Mouse (Mus musculus) lung, postnatal 0 days (tissue): Measurements from ENCODE around the gene H1foo. TPM values are rescaled to one million over a fixed set of nuclear protein-coding genes. Genes with fewer than 3 reads are reported as not detected.
A peak's percentile ranks its signal among the peaks of the same experiment; 100 is the strongest.

ENCODE experiments used
- ATAC-seq: fragments of 200-750 bp; cut with Nextera tagmentation; 2 replicates; pipeline ENCODE4 v1.8.0; 2017; ENCODE audit warnings: moderate library complexity
- DNase-seq: peaks from one replicate; pipeline ENCODE4 v3.0.0-alpha.2; 2016; ENCODE audit warnings: low spot score
- H3K27ac ChIP-seq: fragments of 300-500 bp; sonication (generic); 2 replicates; pipeline ENCODE4 v1.5.1; 2014; ENCODE audit warnings: antibody characterized with exemption, mild to moderate bottlenecking, low read length, mixed read lengths
- H3K27me3 ChIP-seq: fragments of 300-500 bp; sonication (generic); replicated peaks from 2 replicates; pipeline ENCODE4 v1.6.1; 2014; ENCODE audit warnings: low read length, mixed read lengths; ENCODE audit not compliant: insufficient read depth
- H3K36me3 ChIP-seq: fragments of 300-500 bp; sonication (generic); 2 replicates; pipeline ENCODE4 v1.6.1; 2014; ENCODE audit warnings: low read length, mixed read lengths; ENCODE audit not compliant: insufficient read depth
- H3K4me1 ChIP-seq: fragments of 300-500 bp; sonication (generic); 2 replicates; pipeline ENCODE4 v1.6.1; 2014; ENCODE audit warnings: antibody characterized with exemption, low read depth, low read length, mixed read lengths; ENCODE audit not compliant: insufficient read depth
- H3K4me2 ChIP-seq: fragments of 300-500 bp; sonication (generic); replicated peaks from 2 replicates; pipeline ENCODE4 v1.6.1; 2014; ENCODE audit warnings: low read depth, mild to moderate bottlenecking, low read length, moderate library complexity, mixed read lengths
- H3K4me3 ChIP-seq: fragments of 300-500 bp; sonication (generic); 2 replicates; pipeline ENCODE4 v1.5.1; 2014; ENCODE audit warnings: low read depth, low read length
- H3K9ac ChIP-seq: fragments of 300-500 bp; sonication (generic); replicated peaks from 2 replicates; pipeline ENCODE4 v1.6.1; 2014; ENCODE audit warnings: low read depth, mild to moderate bottlenecking
- H3K9me3 ChIP-seq: fragments of 300-500 bp; sonication (generic); 2 replicates; pipeline ENCODE4 v1.6.1; 2016; ENCODE audit warnings: low read length, mixed read lengths
- CTCF ChIP-seq: IDR thresholded peaks from 2 replicates; pipeline ENCODE4 v1.5.1; 2016; ENCODE audit warnings: antibody characterized with exemption, mild to moderate bottlenecking
- EP300 ChIP-seq: IDR thresholded peaks from 2 replicates; pipeline ENCODE4 v1.6.1; 2016; ENCODE audit warnings: antibody characterized with exemption, mild to moderate bottlenecking, control low read depth
- WGBS: fragments of 180-500 bp; shearing (Covaris S2); extraction: QIAGEN DNeasy Blood & Tissue Kit; methylation state at CpG from one replicate; pipeline ENCODE4 v1.1.7; 2014; 5-methylcytosine and 5-hydroxymethylcytosine counted together
- polyA plus RNA-seq: library from polyadenylated mRNA; unstranded; fragments of >200 nt; fragmentation: Nextera tagmentation; extraction: Ambion mirVana; gene quantifications from 2 replicates; pipeline ENCODE4 v1.2.1, GENCODE M21; 2015

Gene H1foo
- polyA plus RNA-seq, 1 experiment from 2014 or later = not detected

GRCm38 (mm10) chr6:115961743-115962142 is 17.0 kb downstream of the H1foo start:
- no peaks in the 10 kb centered on the region for H3K27me3 ChIP-seq
- no peak overlapping the region for H3K27ac ChIP-seq
- H3K4me3 ChIP-seq = no peak overlapping the region
- no peak overlapping the region for H3K4me2 ChIP-seq
- ATAC-seq (no peak), DNase-seq (no peak)
- no peak overlapping the region for H3K9ac ChIP-seq
- WGBS = 82% methylated on average over 3 of the region's 3 CpGs
- peaks cover 23% of the 10 kb centered on the region for H3K4me1 ChIP-seq
- peaks cover 25% of the 10 kb centered on the region; the same call in 1 of the 2 replicates for H3K36me3 ChIP-seq
- H3K9me3 ChIP-seq = no peaks in the 10 kb centered on the region
- TF ChIP-seq EP300 = no peak
- TF ChIP-seq CTCF = no peak

GRCm38 (mm10) chr6:115962439-115963085 is 17.8 kb downstream of the H1foo start:
- Histone ChIP-seq H3K4me1 (peaks cover 18% of the 10 kb centered on the region), H3K9ac (no peak overlapping the region), H3K9me3 (no peaks in the 10 kb centered on the region), H3K4me3 (no peak overlapping the region), H3K27me3 (no peaks in the 10 kb centered on the region), H3K4me2 (no peak overlapping the region), H3K27ac (no peak overlapping the region), H3K36me3 (peaks cover 30% of the 10 kb centered on the region; the same call in 1 of the 2 replicates)
- ATAC-seq (no peak), DNase-seq (no peak)
- TF ChIP-seq EP300 (no peak), CTCF (peak; percentile 74)
- WGBS = 62% methylated on average over 23 of the region's 23 CpGs

DNA sequence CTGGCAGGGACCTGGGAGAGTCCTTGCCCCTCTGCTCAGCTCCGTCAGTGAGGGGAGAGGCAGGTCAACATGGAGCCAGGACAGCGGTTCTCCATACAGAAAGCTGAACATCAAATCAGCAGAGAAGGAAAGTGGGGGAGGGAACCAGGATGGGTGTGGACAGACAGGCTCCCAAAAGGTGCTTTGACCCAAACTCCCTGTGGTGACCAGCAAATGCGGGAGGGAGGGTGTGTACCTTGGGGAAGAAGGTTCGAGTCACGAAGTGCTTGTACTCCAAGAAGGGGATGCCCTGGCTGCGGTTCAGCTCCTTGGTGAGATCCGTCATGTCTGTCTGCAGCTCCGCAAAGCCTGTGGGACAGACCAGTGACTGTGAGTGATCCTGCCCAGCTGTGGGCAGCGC is 18.9 kb downstream of the H1foo start:
- Histone ChIP-seq H3K36me3 (peaks cover 39% of the 10 kb centered on the region; the same call in 1 of the 2 replicates), H3K4me2 (no peak overlapping the region), H3K4me1 (peaks cover 8% of the 10 kb centered on the region; the same call in 1 of the 2 replicates), H3K9ac (no peak overlapping the region), H3K27me3 (no peaks in the 10 kb centered on the region), H3K9me3 (no peaks in the 10 kb centered on the region), H3K4me3 (no peak overlapping the region), H3K27ac (no peak overlapping the region)
- ATAC-seq (no peak), DNase-seq (no peak)
- 66% methylated on average over 9 of the region's 9 CpGs for WGBS
- no peak for TF ChIP-seq CTCF
- no peak for TF ChIP-seq EP300

DNA sequence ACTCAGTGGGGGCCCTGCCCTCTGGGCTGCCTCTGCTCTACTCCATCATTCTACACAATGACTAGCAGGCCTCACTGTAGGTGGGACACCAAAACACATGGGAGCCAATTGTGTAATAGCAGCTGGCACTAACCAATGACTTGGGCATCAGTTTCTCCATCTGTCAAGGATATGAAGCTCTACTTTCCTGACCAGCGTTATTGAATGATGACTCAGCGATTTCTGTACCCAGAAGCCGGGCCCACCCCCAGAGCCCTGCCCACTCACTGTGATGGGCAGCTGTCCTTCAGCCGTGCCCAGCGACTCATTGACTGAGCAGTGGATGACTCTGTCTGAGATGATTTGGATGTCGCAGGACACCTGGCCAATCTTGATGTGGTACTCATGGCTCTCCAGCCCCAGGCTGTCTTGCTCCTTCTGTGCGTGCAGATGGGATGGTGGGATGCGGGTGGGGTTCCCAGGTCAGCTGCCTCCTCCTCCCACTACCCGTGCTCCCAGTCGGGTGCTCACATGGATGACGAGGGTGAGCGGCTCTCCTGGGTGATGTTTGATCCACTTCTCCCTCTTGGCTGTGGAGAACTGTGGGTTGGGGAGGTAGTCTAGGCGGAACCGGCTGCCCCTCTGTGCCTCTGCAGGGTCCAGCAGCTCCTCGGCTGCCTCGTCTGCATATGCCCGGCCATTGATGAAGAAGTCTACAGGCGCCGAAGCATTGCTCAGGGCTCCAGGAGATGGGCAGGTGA is 21.7 kb downstream of the H1foo start:
- no peak overlapping the region for H3K9ac ChIP-seq
- ATAC-seq (no peak), DNase-seq (no peak)
- H3K4me2 ChIP-seq = no peak overlapping the region
- no peaks in the 10 kb centered on the region for H3K27me3 ChIP-seq
- no peaks in the 10 kb centered on the region for H3K9me3 ChIP-seq
- peaks cover 2% of the 10 kb centered on the region; the same call in 1 of the 2 replicates for H3K4me1 ChIP-seq
- no peak overlapping the region for H3K4me3 ChIP-seq
- TF ChIP-seq EP300 = no peak
- no peak for TF ChIP-seq CTCF
- WGBS = 90% methylated on average over 19 of the region's 19 CpGs
- peaks cover 41% of the 10 kb centered on the region; the same call in 1 of the 2 replicates for H3K36me3 ChIP-seq
- no peak overlapping the region for H3K27ac ChIP-seq

DNA sequence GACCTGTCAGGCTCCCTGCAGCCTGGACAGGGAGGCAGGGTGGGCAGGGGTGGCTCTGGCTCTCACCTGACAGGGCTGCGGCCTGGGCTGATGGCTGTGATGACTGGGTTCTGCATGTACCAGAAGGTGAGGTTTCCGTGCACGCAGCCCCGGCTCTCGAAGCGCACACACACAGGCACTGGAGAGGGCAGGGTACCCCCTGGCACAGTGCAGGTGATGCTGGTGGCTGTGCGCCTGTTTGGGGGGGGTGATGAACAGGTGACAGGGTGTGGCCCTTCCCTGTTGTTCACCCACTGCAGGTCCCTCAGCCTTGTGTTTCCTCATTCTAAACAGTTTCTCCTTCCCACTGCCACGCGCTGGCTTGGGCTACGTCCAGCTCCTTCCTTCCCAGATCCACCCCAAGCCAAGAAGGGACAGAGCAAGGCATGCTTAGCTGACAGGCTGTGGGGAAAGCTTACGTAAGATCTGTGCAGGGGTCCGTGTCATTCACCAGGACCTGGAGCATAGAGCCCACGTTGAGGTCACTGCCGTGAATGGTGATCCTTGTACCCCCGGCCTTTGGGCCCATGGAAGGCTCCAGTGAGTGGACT is 22.6 kb downstream of the H1foo start:
- Histone ChIP-seq H3K4me3 (no peak overlapping the region), H3K36me3 (peaks cover 41% of the 10 kb centered on the region; the same call in 1 of the 2 replicates), H3K9ac (no peak overlapping the region), H3K9me3 (no peaks in the 10 kb centered on the region), H3K4me1 (peaks cover 8% of the 10 kb centered on the region; the same call in 1 of the 2 replicates), H3K27me3 (no peaks in the 10 kb centered on the region), H3K4me2 (no peak overlapping the region), H3K27ac (no peak overlapping the region)
- no peak for TF ChIP-seq EP300
- no peak for TF ChIP-seq CTCF
- ATAC-seq = no peak
- DNase-seq = no peak
- 82% methylated on average over 15 of the region's 15 CpGs for WGBS

DNA sequence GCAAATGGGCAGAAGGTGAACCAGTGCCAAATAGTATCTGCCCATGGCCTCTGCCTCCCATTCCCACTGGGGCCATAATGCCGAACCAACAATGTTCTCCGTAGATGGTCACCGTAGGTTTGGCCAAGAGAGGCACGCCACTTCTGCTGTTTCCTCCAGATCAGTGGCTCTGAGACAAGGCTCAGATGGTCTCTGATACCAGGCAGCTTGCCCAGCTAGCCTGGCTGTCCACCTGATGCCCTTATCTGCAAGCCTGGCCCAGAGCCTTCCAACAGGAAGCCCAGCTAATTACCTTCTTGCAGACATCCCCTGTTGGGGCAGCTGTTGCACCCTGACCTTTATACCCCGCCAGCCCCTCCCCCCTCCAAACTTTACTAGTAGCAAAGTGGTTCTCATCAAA is 23.3 kb downstream of the H1foo start:
- H3K27ac ChIP-seq = no peak overlapping the region
- H3K4me2 ChIP-seq = no peak overlapping the region
- H3K9ac ChIP-seq = no peak overlapping the region
- ATAC-seq (no peak), DNase-seq (no peak)
- peaks cover 8% of the 10 kb centered on the region; the same call in 1 of the 2 replicates for H3K4me1 ChIP-seq
- H3K36me3 ChIP-seq = peaks cover 41% of the 10 kb centered on the region; the same call in 1 of the 2 replicates
- 89% methylated on average over 5 of the region's 5 CpGs for WGBS
- TF ChIP-seq CTCF (no peak), EP300 (no peak)
- no peak overlapping the region for H3K4me3 ChIP-seq
- no peaks in the 10 kb centered on the region for H3K27me3 ChIP-seq
- no peaks in the 10 kb centered on the region for H3K9me3 ChIP-seq
